Mouse (Mus musculus) spleen, postnatal 10 days (tissue): ENCODE results near the gene Olfr187.
"Not testable (repeated sequence)": the region's sequence is repeated elsewhere in the genome, so short reads cannot be mapped to it uniquely, and the experiment has no call there.

Experiments
- DNase-seq, 2 experiments: peaks; one replicate each; pipeline ENCODE4 v3.0.0; 2021 to 2022; ENCODE audit warnings: low spot score in 2 of 2

Gene Olfr187

DNA sequence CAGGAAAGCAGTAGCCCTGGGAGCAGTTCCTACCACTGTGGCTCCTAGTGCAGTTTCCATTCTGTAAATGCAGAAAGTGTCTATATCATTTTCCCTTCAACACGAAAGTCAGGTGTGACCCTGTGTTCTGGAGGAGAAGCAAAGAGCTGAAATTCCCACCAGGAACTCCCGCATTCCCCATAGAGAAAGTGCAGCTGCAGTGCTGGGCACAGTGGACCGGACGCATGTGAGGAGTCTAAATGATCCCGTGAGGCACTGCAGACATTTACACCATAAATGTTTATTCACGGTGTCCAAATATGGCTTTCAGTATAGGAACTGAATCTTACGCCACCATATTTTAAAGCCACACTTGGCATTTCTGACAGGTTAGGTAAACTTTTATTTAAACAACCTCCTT is at the start of gene Olfr187:
Olfr187 (minus strand) TSS at position 58 of the 400 bp plus-strand sequence.
- no peak for DNase-seq

DNA sequence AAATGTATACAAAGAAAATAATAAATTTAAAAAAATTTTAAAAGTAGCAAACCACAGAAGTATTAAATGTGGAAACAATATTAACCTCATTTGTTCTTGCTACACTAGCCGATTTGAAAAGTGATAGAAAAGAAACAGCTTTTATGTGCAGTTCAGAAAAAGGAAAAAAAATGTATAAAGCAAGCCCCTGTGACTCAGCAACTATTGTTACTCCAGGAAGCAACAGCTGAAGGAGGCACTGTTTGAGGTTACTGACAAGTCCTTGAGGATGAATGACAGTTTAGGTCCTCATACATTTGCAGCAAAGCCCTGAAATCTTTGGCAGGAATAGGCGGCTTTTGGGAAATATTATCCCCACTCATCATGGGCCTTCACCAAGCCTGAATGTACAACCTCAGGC is 41.5 kb upstream of the Olfr187 start:
- not testable (repeated sequence) for DNase-seq

- DNase-seq: no peak
These were observed 38.3 kb upstream of the Olfr187 start, which contains the start of gene Olfr190 for GRCm38 (mm10) chr16:59077905-59078304. Gene Olfr190 (minus strand): TSS chr16:59078005.

- DNase-seq: no peak
These were observed 34.0 kb upstream of the Olfr187 start for GRCm38 (mm10) chr16:59073520-59073919.

DNA sequence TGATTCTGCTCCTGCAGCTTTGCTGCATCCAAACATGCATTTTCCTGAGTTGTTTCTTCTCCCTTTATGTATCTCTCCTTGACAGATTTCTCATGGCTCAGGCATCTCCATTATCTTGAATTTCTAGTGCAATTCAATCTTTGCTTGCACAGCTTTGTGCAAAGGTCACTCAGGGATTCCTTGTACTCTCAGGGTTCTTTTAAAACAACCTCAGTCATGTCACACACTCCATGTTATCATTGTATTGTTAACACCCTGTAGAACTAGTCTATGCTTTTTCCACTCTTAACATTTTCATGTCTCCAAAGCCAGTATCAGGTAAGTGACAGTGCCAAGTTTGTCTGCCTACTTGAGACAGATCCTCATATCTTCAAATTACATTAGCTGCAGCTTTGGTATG is 32.2 kb upstream of the Olfr187 start:
- no peak for DNase-seq

GRCm38 (mm10) chr16:59062411-59062810 is 22.8 kb upstream of the Olfr187 start:
- not testable (repeated sequence) for DNase-seq

- not testable (repeated sequence) for DNase-seq
These were observed 9.7 kb upstream of the Olfr187 start for GRCm38 (mm10) chr16:59049286-59049685.

GRCm38 (mm10) chr16:59048860-59049259 is 9.3 kb upstream of the Olfr187 start:
- no peak for DNase-seq

DNA sequence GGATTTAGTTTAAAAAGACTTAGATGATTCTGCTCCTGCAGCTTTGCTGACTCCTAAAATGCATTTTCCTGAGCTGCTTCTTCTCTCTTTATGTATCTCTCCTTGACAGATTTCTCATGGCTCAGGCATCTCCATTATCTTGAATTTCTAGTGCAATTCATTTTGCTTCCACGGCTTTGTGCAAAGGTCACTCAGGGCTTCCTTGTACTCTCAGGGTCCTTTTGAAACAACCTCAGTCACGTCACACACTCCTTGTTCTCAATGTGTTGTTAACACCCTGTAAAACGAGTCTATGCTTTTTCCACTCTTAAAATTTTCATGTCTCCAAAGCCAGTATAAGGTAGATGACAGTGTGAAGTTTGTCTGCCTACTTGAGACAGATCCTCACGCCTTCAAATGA is 8.0 kb upstream of the Olfr187 start:
- no peak for DNase-seq

DNA sequence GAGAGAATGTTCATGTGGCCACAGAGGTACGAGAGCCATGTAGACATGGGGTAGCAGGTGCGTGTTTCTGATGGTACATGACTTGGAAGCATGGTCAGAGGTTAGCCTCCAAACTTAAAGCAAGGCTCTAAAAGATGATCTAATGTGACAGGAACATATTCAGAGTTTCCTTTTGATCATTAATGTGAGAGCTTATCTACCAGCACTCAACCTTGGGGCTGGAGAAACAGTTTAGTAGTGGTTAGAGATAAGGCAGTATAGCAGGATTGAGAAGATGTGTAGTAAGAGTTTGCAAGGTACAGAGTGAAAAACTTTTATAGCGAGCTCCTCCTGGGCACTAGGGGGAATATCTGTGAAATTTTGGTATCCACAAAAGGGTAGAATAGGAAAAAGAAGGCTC is 6.3 kb upstream of the Olfr187 start:
- DNase-seq: no peak

DNA sequence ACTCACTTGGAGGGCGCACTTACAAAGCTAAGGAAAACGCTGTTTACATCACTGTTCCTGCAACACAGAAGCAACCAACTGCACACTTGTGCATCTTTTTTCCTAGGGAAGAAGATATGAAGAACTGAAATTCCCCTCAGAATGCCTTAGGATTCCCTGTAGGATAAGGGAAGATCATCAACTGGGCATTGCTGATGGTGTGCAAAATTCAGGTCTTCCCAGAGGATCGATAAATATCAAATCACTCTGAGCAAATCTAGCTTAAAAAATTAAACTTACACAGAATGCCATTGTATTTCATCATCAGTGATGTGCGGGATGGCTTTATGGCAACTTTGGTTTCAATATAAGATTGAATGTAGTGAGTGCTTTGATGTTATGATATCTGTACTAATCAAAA is 9.4 kb downstream of the Olfr187 start, which contains the start of gene Olfr186:
Olfr186 (minus strand) TSS at position 101 of the 400 bp plus-strand sequence.
- no peak for DNase-seq

DNA sequence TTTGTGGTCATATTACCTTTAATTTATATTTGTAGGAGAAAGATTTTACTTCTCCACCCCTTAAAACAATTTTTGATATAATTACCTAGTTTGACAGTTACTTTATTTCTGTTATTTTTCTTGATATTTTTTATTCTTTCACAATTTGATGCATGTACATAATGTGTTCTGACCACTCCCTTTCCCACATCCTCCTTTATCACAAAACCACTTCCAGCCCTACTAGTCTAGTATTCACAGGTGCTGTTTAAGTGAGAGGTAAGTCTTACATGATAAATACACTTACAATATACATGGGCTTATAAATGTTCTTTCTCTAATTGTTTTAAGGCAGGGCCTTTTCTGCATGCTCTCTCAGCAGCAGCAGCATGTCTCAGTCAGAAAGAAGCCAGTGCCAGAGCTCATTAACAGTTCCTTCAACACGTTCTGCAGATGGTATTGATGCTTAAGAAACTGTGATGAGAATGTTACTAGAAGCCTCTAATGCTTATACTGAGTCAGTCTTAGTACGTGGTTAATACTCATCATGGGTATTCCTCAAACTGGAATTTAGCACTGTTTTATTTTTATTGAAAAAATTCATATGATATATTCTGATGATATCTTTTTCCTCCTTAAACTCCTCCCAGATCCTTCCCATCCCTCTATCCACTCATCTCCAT is 26.1 kb downstream of the Olfr187 start:
- no peak for DNase-seq

GRCm38 (mm10) chr16:59007146-59007545 is 32.4 kb downstream of the Olfr187 start:
- DNase-seq: no peak

- no peak for DNase-seq
These were observed 44.5 kb downstream of the Olfr187 start, which contains the start of gene Olfr183 for GRCm38 (mm10) chr16:58995057-58995456. Gene Olfr183 (plus strand): TSS chr16:58995357.
